Mouse (Mus musculus): Measurements from ENCODE around the gene Ap2b1.

DNA sequence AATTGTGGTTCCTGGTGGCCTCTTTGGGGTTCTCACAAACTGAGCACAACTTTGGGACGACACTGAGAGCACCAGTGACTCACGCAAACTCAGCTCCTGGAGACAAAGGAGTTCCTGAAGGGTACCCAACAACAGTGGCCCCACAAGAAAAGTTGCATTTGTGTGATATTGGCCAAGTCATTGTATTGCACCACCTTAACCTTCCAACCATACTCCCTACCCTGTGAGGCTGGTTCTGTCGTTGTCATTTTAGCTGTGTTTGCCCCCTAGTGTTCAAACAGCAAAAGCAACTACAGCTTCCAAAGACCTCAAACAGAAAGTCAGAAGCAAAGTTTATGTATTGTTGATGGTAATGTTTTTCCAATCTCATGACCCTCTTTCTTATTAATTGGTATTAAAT is 35.7 kb upstream of the Ap2b1 start:
- TF ChIP-seq CTCF (IDR thresholded peaks at IDR 0.05; ENCODE audit: low read depth) (peak; percentile 64), EP300 (IDR thresholded peaks at IDR 0.05; ENCODE audit: low read depth) (no peak)

Data from heart, postnatal 0 days (tissue).